Mouse (Mus musculus) frontal cortex, postnatal 10 days (tissue): Measurements from ENCODE around the gene Iqgap1.

ENCODE experiments used
- DNase-seq, 2 experiments: peaks; one replicate each; pipeline ENCODE4 v3.0.0; 2022; ENCODE audit warnings: low spot score in 2 of 2, mixed read lengths in 1 of 2

The Iqgap1 gene

DNA sequence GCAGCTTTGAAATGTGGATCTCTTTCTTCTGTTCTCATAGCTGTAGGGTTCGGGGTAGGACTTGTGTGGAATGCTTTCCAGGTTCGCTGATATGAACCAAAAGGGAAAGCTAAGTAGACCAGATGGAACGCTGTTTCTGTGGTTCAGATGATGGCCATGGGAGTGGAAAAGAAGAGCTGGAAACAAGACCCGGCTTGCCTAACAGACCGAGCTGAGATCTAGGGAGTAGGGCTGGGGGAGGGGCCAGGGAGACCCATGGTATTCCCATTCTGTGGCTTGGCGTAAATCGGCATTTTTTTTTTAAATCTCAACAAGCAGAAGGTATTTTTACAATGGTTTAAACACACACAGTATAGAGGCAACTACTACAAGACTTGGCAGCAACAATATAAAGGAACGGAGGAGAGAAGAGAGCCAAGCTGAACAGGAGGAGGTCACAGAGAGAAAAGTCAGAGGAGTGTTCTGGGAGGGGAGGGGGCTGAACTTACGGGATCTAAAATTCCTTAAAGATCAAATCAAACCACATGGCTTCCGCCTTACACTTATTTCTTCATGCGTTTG is at the start of gene Iqgap1:
Gene Iqgap1, minus strand, starts transcription at position 132 of the 561 bp plus-strand sequence.
- no peak for DNase-seq

DNA sequence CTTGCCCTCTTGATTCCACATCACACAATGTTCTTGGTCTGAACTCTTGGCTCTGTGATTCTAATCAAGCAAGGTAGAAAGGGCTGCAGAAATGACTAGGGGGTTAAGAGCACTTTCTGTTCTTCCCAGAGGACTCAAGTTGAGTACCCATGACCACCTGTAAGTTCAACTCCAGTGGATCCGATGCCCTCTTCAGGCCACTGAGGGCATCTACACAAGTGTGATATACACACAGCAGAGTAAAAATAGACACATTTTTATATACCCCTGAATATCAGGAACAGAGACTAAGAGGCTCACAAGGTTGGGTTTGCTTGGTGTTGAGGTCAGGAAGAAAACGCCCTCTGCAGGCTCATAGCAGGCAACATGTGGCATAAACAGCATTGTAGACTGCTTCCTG is 47.9 kb upstream of the Iqgap1 start:
- no peak for DNase-seq

DNA sequence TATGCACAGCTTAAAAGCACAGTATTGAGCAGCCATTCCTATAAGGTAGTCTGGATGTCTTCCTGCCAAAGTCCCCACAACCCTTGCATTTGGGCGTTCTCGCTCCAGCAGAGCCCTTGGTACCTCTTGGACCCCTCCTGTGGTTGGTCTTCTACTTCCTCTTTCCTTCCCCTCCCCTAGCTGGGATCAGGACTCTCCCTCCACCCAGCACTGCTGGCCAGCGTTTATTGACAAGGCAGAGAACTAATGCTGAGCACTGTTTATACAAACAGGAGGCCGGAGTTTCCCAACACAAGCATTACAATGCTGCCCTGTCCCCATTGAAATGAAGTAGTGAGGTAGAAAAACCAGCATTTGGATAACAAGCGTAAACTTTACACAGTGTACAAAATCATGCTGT is 47.3 kb upstream of the Iqgap1 start:
- DNase-seq: no peak

DNA sequence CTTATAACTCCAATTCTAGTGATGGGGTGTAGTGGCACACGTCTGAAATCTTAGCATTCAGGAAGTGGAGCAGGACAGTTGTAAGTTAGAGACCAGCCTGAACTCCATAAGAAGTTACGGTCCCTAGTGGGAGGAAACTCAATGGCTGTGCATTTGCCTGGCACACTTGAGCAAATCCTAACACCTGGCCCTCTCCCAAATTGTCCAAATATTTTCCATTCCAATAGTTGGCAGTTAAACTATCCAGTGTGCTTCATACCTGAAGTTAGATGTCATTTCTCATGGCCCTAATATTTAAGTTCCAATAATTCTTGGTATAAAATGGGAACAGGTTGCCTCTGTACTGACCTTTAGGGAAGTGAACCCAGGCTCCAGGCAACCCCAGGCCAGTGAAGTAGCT is 42.9 kb upstream of the Iqgap1 start:
- DNase-seq: no peak

DNA sequence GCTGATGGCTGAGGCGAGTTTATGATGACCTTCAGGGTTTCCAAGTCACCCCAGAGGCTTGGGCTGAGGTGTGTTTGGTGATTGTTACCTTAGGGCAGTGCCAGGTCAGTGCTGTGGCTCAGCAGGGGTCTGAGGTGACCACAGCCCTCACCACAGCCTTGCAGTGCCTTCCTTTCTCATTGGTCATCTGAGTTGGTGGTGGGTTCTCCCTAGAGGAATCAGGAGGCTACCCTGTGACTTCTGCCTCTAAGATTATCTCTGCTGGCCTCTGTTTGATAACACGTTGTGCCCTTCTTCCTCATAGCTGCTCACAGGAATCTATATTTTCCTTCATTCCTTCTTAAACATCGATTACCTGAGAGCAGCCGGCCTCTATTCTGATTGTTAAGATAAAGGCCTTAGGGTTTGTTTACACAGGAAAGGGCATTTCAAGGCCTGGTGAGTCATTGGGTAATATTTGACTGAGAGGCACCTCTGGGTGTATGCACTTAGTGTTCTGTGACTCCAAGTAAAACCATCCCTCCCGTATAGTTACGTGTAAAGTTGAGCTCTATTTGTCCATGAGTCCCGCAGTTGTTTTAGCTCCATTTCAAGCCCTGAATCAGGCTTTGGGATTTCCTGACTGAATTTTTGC is 40.9 kb upstream of the Iqgap1 start:
- no peak for DNase-seq

DNA sequence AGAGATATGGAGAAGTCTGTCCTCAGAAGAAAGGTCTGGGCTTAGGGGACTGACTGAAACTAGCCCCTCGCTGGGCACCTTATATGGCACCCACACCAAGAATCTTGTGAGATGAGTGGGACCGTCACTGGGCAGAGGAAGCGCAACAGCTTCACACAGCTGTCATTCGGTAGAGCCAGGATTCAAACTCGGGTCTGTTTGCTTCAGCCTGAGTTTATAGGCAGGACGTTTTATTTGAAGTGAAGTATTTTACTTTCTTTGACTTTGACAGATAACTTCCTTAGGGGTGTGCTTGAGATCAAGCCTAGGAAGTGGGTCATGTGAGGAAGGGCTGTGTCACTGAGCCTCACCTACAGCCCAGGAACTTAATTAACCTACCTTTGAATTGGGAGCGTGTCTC is 39.7 kb upstream of the Iqgap1 start:
- DNase-seq: no peak

DNA sequence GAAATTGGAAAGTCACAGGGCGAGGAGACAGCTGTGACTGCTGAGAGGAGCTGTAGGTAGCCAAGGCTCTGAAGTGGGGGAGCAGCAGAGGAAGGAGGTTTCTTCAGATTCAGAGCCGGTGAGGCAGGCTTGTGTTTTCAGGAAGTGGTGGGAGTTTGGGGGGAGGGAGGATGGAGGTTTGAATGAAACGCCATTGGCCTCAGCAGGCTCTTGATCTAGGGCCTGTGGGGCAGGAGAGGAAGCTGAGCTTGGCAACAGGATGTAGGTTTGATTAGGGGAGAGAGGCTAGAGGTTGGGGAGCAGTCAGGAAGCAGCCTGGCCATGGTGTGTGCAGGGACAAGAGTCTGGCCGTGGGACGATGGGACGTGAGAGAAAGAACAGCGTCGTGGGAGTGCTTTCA is 39.1 kb upstream of the Iqgap1 start:
- no peak for DNase-seq

DNA sequence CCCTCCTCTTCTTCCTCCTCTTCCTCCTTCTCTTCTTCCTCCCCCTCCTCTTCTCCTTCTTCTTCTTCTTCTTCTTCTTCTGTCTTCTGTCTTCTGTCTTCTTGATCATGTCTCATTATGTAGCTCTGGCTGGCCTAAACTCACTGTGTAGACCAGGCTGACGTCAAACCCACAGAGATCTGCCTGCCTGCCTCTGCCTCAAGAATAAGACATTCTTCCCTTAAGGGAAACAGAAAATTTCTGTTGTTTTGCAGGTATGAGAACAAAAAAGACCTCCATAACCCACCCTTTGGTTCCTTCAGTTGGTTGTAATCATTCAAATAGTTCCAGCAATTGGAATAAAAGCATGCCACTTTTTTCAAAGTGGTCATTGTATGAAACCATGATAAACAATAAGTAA is 38.4 kb upstream of the Iqgap1 start:
- no peak for DNase-seq

DNA sequence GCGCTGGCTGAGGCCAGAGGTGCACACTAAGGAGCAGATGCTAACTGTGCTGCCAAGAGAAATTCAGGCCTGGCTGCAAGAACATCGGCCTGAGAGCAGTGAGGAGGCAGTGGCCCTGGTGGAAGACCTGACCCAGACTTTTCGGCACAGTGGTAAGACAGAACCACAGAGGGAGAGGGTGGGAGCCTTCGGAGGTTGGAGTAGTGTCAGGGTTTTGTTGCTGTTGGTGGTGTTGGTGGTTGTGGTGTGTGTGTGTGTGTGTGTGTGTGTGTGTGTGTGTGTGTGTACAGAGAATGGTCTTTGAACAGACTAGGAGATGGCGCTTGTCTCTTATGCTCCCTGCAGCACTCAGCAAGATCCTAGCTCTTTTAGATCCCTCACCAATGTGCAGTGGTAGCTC is 37.7 kb upstream of the Iqgap1 start:
- no peak for DNase-seq

DNA sequence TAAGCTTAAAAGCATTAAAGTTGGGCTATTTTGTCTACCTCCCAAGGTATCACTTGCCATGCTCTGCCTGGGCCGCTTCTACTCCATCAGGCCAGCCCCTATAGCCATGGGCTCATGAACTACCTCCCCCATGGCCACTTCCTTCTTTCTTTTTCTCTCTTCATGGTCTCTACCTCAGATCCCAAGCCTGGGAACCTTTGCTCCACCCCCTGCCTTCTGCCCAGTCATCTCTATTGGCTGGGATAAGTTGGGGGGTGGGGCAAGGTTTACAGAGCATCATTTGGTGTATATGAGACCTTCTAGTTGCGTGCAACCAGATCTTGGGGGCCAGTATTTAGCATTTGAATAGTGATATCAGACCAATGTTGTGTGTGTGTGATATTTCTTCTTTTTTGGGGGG is 36.7 kb upstream of the Iqgap1 start:
- DNase-seq: no peak

DNA sequence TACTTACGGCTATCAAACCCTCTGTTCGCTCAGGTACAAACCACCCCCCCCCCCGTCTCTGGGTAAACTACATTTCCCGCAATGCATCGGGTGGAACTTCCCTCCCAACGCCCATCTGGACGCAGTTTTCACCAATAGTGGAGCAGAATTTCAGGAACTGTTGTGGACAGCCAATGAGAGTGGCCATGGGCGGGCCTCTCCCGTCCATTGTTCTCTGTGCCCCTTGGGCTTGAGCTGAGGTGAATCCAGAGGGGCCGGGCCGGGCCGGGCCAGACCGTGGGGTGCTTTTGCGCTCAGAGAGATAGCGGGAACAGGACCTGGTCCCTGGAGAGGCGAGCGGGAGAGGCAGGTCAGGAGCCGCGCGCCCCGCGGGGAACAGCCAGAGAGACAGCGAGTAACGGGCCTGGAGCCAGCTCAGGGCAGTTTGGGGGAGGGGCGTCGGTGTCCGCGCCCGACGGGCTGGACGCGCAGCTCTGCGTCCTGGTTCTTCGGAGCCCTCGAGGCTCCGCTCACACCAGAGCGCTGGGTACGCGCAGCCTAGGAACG is 35.0 kb upstream of the Iqgap1 start, which contains the start of gene Zscan2:
Gene Zscan2, plus strand, starts transcription at position 192 of the 546 bp plus-strand sequence.
- DNase-seq: peak; percentile 87 to 89

DNA sequence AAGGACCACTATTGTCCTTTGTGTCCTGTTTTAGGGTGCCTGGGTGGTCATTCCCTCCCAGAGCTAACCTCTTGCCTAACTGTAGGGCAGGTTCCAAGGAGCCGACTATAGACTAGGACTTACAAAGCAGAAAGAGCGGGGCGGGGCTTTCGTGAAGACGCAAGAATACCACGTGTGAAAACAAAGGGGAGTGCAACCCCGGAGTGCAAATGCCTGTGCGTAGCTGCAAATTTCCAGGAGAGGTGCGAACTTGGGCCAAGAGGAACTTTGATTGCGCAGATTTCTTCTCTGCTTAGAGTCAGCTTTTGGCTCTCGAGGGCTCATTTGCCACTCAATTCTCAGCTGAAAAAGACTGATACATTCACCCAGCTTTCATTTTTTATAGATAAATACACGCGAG is 34.5 kb upstream of the Iqgap1 start:
- DNase-seq: peak; percentile 48 to 50

DNA sequence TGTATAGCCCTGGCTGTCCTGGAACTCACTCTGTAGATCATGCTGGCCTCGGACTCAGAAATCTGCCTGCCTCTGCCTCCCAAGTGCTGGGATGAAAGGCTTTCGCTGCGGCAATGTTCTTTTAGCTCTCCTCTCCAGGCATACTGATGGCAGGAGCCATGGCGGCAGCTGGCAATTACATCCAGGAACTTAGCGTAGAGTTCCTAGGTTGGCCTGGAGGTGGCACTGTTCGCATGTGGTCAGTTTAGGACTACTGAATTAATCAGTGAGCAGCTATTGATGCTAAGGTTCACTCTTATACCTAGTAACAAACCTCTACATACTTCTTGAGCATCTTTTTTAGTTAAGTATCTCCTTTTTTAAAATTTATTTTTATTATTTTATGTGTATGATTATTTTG is 31.4 kb upstream of the Iqgap1 start:
- peak; percentile 34 to 66 for DNase-seq

DNA sequence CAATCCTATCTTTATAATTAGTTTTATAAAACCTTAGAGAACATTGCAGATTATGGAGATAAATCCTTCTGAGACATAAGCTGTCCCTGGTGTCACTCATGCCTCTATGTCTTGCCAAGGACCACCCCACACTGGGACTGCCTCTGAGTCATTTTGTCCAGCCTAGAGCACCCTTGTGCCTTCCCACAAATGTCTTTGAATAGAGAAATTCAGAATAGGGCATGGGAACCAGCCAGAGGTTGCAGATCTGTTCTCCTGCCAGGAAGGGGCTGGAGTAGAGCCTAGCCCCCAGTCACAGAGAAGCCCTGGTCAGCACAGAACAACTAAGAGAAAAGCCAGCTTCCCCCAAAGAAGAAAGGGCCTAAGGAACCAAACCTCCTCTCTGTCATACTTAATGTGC is 29.5 kb upstream of the Iqgap1 start:
- no peak for DNase-seq

DNA sequence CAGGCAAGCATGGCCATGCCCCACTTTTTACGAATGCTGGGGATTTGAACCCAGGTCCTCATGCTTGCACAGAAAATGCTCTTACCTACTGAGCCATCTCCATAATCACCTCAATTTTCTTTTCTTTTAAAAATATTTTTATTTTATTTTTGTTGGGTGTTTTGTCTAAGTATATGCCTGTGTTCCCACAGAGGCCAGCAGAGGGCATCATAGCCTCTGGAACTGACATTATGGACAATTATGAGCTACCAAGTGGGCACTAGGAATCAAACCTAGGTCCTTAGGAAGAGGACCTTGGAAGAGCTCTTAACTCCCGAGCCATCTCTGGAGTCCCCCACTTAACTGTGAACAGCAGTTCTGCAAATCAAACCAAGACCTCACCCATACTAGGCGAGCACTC is 27.4 kb upstream of the Iqgap1 start:
- DNase-seq: no peak

DNA sequence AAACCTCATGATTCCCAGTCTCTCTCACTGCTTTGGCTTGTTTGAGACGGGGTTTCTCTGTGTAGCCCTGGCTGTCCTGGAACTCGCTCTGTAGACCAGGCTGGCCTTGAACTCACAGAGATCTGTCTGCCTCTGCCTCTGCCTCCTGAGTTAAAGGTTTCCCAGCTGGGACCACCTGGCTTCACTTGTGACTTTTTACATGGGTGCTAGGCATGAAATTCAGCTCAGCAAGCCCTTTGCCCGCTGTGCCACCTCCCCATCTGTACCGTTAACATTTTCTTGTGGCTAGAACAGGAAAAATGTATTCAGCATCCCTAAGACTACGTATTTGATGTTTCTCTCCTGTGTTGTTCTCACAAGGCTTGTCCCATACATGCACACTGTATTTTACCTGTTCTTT is 24.7 kb upstream of the Iqgap1 start:
- no peak for DNase-seq

DNA sequence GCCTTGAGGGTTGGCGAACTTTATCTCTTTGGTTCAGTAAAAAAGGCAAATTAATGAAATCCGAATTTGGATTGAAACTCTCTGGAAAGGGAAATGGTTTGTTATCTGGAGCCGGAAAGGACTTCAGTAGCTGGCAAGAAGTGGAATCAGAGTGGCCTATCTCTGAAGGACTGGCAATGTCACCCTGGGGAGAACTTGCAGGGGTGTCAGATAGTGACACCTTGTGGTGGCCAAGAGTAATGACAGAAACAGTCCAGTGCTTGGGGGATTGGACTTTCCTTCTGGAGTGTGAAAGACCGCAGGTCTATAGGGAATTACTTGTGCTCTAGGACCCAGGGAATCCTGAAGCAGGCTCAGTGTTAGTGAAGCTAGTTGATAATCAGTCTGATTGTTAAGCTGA is 23.9 kb upstream of the Iqgap1 start:
- no peak for DNase-seq

DNA sequence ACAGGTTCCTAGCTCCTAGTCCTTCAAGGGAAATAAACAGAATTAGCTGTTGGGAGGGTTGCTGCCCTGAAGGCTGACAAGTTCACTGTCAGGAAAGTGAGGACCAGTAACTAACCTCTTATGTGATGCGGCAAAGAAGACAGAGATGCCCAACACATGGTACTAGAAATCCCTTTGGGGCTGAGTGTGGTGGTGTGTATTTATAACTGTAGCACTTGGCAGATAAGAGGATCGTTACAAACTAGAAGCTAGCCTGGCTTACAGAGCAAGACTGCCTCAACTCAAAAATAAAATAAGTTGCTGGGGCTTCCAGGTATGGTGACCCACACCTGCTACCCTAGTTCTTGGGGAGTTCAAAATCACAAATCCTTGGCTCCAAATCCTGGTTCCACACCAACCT is 23.5 kb upstream of the Iqgap1 start:
- no peak for DNase-seq

DNA sequence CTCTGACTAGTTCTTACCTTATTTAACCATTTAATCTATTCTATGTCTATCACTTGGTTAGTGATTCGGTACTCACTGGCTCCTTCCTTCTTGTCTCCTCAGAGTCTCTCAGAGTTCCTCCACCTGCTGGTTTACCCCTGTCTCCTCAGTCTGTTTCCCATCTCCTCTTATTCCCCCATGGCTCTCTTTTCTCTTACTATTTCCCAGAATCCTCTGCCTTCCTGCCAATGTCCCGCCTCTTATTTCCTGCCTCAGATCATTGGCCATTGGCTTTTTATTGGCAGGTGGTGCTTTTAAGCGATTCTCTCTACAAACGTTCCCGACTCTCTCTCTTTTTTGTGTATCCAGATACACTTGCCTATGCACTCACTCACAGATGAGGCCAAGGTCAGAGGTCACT is 20.9 kb upstream of the Iqgap1 start:
- DNase-seq: no peak

DNA sequence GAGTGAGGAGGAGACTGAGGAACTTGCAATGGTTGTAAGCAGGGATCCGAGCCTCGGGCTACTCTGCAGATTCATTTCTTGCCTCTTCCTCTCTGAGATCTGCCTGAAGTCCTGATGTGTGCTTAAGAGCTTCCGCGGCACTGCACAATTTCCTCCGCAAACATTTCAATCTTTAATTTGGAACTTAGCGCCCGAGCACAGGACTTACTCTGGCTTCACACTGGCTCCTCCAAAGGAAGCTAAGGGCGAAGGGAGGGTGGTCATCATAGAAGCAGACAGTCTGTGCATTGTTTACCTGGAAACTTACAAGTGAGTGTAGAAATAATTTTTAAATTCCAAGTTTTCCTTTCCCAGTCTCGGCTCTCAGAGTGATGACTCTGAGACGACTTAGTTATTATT is 20.5 kb upstream of the Iqgap1 start:
- DNase-seq: no peak

DNA sequence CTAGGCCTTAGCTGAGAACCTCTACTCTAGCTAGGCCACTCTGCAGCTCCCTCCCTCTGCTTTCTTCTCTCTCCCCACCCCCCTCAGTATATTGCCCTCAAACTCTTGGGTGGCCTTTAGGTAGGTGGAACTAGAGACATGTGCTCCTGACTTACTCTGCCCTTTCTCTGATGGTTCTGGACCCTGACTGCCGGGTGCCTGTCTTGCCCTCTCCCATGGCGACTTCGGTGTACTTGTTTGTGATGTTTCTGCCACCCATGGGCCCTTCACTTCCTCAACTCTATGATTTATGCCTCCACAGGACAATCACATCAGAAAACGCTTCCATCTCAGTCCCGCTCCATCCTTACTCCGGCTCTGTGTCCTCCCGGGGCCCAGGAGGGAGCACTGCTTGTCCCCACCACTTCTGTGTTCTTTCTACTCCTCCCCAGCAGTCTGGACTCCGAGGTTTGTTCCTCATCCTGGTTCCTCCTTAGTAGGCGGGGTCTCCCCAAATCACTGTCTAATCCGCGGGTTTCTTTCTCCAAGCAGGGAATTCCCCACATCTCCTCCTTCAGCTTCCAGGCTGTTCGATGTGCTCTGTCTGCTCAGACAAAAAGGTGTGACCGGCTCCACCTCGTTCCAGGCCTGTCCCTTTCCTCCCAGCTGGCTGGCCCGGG is 20.0 kb upstream of the Iqgap1 start:
- no peak for DNase-seq

DNA sequence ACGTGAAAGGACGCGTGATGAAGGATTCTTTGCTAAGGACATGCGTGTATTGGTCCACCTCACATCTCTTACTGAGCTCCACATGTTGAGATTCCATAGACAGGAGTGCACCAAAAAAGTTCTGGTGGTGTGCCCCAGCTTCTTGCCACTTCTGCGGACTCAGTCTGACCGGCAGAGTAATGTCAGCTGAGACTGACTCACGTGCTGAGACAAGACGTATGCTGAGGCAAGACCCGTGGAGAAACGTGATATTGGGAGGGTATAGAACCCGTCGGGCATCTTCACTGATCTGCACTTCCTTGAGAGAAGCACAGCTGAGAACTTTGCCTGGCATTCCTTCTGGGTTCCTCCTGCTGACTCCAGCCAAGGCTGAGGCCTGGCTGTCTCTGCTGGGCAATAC is 18.9 kb upstream of the Iqgap1 start:
- DNase-seq: no peak
